Mouse (Mus musculus): ENCODE measurements at regions not wholly inside any gene's neighbourhood (a gene's known extent, or its start where the extent isn't known, plus 50 kb on each side); places are given as distances from the start of the nearest gene placed in this dataset.

GRCm38 (mm10) chr2:169286701-169287100 lies 300.8 kb downstream of the Gm11011 start:
- TF ChIP-seq CTCF (IDR thresholded peaks at IDR 0.05; ENCODE audit: borderline replicate concordance, control insufficient read depth, extremely low read depth, insufficient read depth, low read length, poor library complexity) = no peak
- TF ChIP-seq POLR2A (IDR thresholded peaks at IDR 0.05; ENCODE audit: control insufficient read depth, extremely low read depth, insufficient read depth, low read length, poor library complexity) = no peak

Data from thymus, adult 2 months (tissue).